Mouse (Mus musculus) embryonic facial prominence, embryonic 15.5 days (tissue): Measurements from ENCODE around the gene Cyp27b1. TPM values are rescaled to one million over a fixed set of nuclear protein-coding genes. Genes with fewer than 3 reads are reported as not detected.

Source experiments
- ATAC-seq: fragments of 200-750 bp; cut with Nextera tagmentation; 2 replicates; pipeline ENCODE4 v1.8.0; 2017; ENCODE audit warnings: low read depth, moderate TSS enrichment; ENCODE audit not compliant: insufficient number of reproducible peaks, low FRiP score, low TSS enrichment
- H3K27ac ChIP-seq: fragments of 300-500 bp; sonication (generic); replicated peaks from 2 replicates; pipeline ENCODE4 v1.5.1; 2015; ENCODE audit warnings: mild to moderate bottlenecking, inconsistent platforms
- H3K27me3 ChIP-seq: fragments of 300-500 bp; sonication (generic); 2 replicates; pipeline ENCODE4 v1.6.1; 2015; ENCODE audit warnings: inconsistent platforms
- H3K36me3 ChIP-seq: fragments of 300-500 bp; sonication (generic); 2 replicates; pipeline ENCODE4 v1.6.1; 2015; ENCODE audit warnings: mild to moderate bottlenecking, inconsistent platforms
- H3K4me1 ChIP-seq: fragments of 300-500 bp; sonication (generic); 2 replicates; pipeline ENCODE4 v1.6.1; 2015; ENCODE audit warnings: inconsistent platforms
- H3K4me2 ChIP-seq: fragments of 300-500 bp; sonication (generic); replicated peaks from 2 replicates; pipeline ENCODE4 v1.6.1; 2015; ENCODE audit warnings: mild to moderate bottlenecking, inconsistent platforms
- H3K4me3 ChIP-seq: fragments of 300-500 bp; sonication (generic); replicated peaks from 2 replicates; pipeline ENCODE4 v1.5.1; 2015; ENCODE audit warnings: mild to moderate bottlenecking, inconsistent platforms
- H3K9ac ChIP-seq: fragments of 300-500 bp; sonication (generic); 2 replicates; pipeline ENCODE4 v1.6.1; 2015; ENCODE audit warnings: inconsistent platforms
- H3K9me3 ChIP-seq: fragments of 300-500 bp; sonication (generic); replicated peaks from 2 replicates; pipeline ENCODE4 v1.6.1; 2016; ENCODE audit warnings: inconsistent platforms
- WGBS: fragments of 180-500 bp; shearing (Covaris S2); methylation state at CpG from one replicate; pipeline ENCODE4 v1.1.7; 2015; 5-methylcytosine and 5-hydroxymethylcytosine counted together
- polyA plus RNA-seq: library from polyadenylated mRNA; unstranded; fragments of >200 nt; fragmentation: Nextera tagmentation; extraction: Ambion mirVana; gene quantifications from 2 replicates; pipeline ENCODE4 v1.2.1, GENCODE M21; 2015

The Cyp27b1 gene
- polyA plus RNA-seq, 1 experiment from 2014 or later: 0.13 TPM

GRCm38 (mm10) chr10:127080901-127081780, 33.1 kb downstream of the Cyp27b1 start:
- H3K36me3 ChIP-seq: no peaks in the 10 kb centered on the region
- peak overlapping the region; percentile 57 for H3K4me3 ChIP-seq
- no peak overlapping the region for H3K27ac ChIP-seq
- H3K27me3 ChIP-seq: peaks cover 86% of the 10 kb centered on the region
- H3K9ac ChIP-seq: no peak overlapping the region
- ATAC-seq: no peak
- H3K9me3 ChIP-seq: no peaks in the 10 kb centered on the region
- H3K4me1 ChIP-seq: peaks cover 45% of the 10 kb centered on the region
- peak overlapping the region; percentile 47 for H3K4me2 ChIP-seq
- WGBS: 3% methylated on average over 48 of the region's 48 CpGs

GRCm38 (mm10) chr10:127081996-127082620, 34.1 kb downstream of the Cyp27b1 start:
- 27% methylated on average over 8 of the region's 8 CpGs for WGBS
- Histone ChIP-seq H3K36me3 (no peaks in the 10 kb centered on the region), H3K27ac (no peak overlapping the region), H3K4me3 (no peak overlapping the region), H3K4me1 (peaks cover 45% of the 10 kb centered on the region), H3K9ac (no peak overlapping the region), H3K9me3 (no peaks in the 10 kb centered on the region), H3K4me2 (peak overlapping the region; percentile 47; the same call in 1 of the 2 replicates), H3K27me3 (peaks cover 83% of the 10 kb centered on the region)
- no peak for ATAC-seq

GRCm38 (mm10) chr10:127083292-127083914, 35.4 kb downstream of the Cyp27b1 start:
- H3K9ac ChIP-seq: no peak overlapping the region
- peaks cover 83% of the 10 kb centered on the region for H3K27me3 ChIP-seq
- no peak overlapping the region for H3K4me3 ChIP-seq
- H3K4me1 ChIP-seq: peaks cover 37% of the 10 kb centered on the region
- ATAC-seq: no peak
- no peak overlapping the region for H3K4me2 ChIP-seq
- WGBS: 30% methylated on average over 8 of the region's 8 CpGs
- no peaks in the 10 kb centered on the region for H3K9me3 ChIP-seq
- H3K27ac ChIP-seq: no peak overlapping the region
- no peaks in the 10 kb centered on the region for H3K36me3 ChIP-seq

GRCm38 (mm10) chr10:127083915-127084306, 35.9 kb downstream of the Cyp27b1 start:
- Histone ChIP-seq H3K27me3 (peaks cover 84% of the 10 kb centered on the region), H3K9me3 (no peaks in the 10 kb centered on the region), H3K4me2 (no peak overlapping the region), H3K4me3 (no peak overlapping the region), H3K4me1 (peaks cover 34% of the 10 kb centered on the region), H3K36me3 (no peaks in the 10 kb centered on the region), H3K27ac (no peak overlapping the region), H3K9ac (no peak overlapping the region)
- ATAC-seq: no peak
- WGBS: 31% methylated on average over 5 of the region's 5 CpGs

GRCm38 (mm10) chr10:127085052-127085451, 37.0 kb downstream of the Cyp27b1 start:
- 77% methylated on average over 9 of the region's 9 CpGs for WGBS
- Histone ChIP-seq H3K27me3 (peaks cover 84% of the 10 kb centered on the region), H3K4me1 (peaks cover 22% of the 10 kb centered on the region), H3K36me3 (no peaks in the 10 kb centered on the region), H3K4me2 (no peak overlapping the region), H3K9ac (no peak overlapping the region), H3K27ac (no peak overlapping the region), H3K9me3 (no peaks in the 10 kb centered on the region), H3K4me3 (no peak overlapping the region)
- ATAC-seq: no peak

GRCm38 (mm10) chr10:127085633-127086032, 37.6 kb downstream of the Cyp27b1 start:
- Histone ChIP-seq H3K9me3 (no peaks in the 10 kb centered on the region), H3K9ac (no peak overlapping the region), H3K36me3 (no peaks in the 10 kb centered on the region), H3K4me3 (no peak overlapping the region), H3K4me1 (peaks cover 19% of the 10 kb centered on the region), H3K27ac (no peak overlapping the region), H3K27me3 (peaks cover 84% of the 10 kb centered on the region), H3K4me2 (no peak overlapping the region)
- WGBS: 70% methylated on average over 6 of the region's 6 CpGs
- no peak for ATAC-seq

- WGBS: 6% methylated on average over 57 of the region's 57 CpGs
- Histone ChIP-seq H3K9ac (no peak overlapping the region; the same call in 1 of the 2 replicates), H3K36me3 (peaks cover 8% of the 10 kb centered on the region; the same call in 1 of the 2 replicates), H3K9me3 (no peaks in the 10 kb centered on the region), H3K4me1 (peaks cover 28% of the 10 kb centered on the region), H3K27ac (no peak overlapping the region), H3K4me3 (peak overlapping the region; percentile 36), H3K4me2 (peak overlapping the region; percentile 62), H3K27me3 (peaks cover 64% of the 10 kb centered on the region)
- no peak for ATAC-seq
These were observed 42.7 kb downstream of the Cyp27b1 start for GRCm38 (mm10) chr10:127090560-127091411.

- Histone ChIP-seq H3K27me3 (peaks cover 61% of the 10 kb centered on the region), H3K4me3 (peak overlapping the region; percentile 36), H3K4me1 (peaks cover 28% of the 10 kb centered on the region)
These were observed 43.7 kb downstream of the Cyp27b1 start for GRCm38 (mm10) chr10:127091507-127092396.

GRCm38 (mm10) chr10:127092742-127093141, 44.7 kb downstream of the Cyp27b1 start:
- ATAC-seq: no peak
- Histone ChIP-seq H3K27ac (no peak overlapping the region), H3K4me2 (no peak overlapping the region), H3K36me3 (peaks cover 26% of the 10 kb centered on the region), H3K4me3 (no peak overlapping the region), H3K9me3 (no peaks in the 10 kb centered on the region), H3K27me3 (peaks cover 51% of the 10 kb centered on the region), H3K4me1 (peaks cover 28% of the 10 kb centered on the region), H3K9ac (no peak overlapping the region)
- 36% methylated on average over 4 of the region's 4 CpGs for WGBS

More at GRCm38 (mm10) chr10:127091507-127092396, 43.7 kb downstream of the Cyp27b1 start:
- H3K36me3 ChIP-seq: peaks cover 17% of the 10 kb centered on the region; the same call in 1 of the 2 replicates
- no peak overlapping the region for H3K27ac ChIP-seq
- no peaks in the 10 kb centered on the region for H3K9me3 ChIP-seq
- 14% methylated on average over 43 of the region's 51 CpGs for WGBS
- peak; percentile 61 for ATAC-seq
- H3K9ac ChIP-seq: no peak overlapping the region; the same call in 1 of the 2 replicates
- H3K4me2 ChIP-seq: peak overlapping the region; percentile 62

GRCm38 (mm10) chr10:127094382-127094802, 46.3 kb downstream of the Cyp27b1 start:
- Histone ChIP-seq H3K27ac (no peak overlapping the region), H3K9me3 (no peaks in the 10 kb centered on the region), H3K9ac (no peak overlapping the region), H3K27me3 (peaks cover 36% of the 10 kb centered on the region), H3K4me1 (peaks cover 28% of the 10 kb centered on the region), H3K4me2 (no peak overlapping the region), H3K36me3 (peaks cover 43% of the 10 kb centered on the region), H3K4me3 (no peak overlapping the region)
- no peak for ATAC-seq
- 34% methylated on average over 7 of the region's 7 CpGs for WGBS
